Mouse (Mus musculus) v-Abl transformed pro-B cells (cell line): ENCODE data around the gene Efna5.

Experiments
- in situ Hi-C, 2 experiments: fragments of 400-800 bp; cut with MboI; formaldehyde crosslinking; loops; one replicate each; pipeline ENCODE4 v1.15.1; 2025; ENCODE audit not compliant: unreplicated experiment in 2 of 2

Gene Efna5

GRCm38 (mm10) chr17:62802748-62803147 is 78.4 kb downstream of the Efna5 start:
- in situ Hi-C loops: no loop called here

GRCm38 (mm10) chr17:62797272-62797671 is 83.8 kb downstream of the Efna5 start:
- in situ Hi-C loops: no loop called here

- in situ Hi-C loops: loop anchor here in 1 of 2 experiments (10.0 kb wide), 1 partner anchor 85 kb away; no protein-coding TSS in a partner anchor
These were observed 91.5 kb downstream of the Efna5 start for GRCm38 (mm10) chr17:62789291-62790290.

GRCm38 (mm10) chr17:62788783-62789182 is 92.3 kb downstream of the Efna5 start:
- in situ Hi-C loops: loop anchor here in 1 of 2 experiments (10.0 kb wide), 1 partner anchor 86 kb away; no protein-coding TSS in a partner anchor

- in situ Hi-C loops: loop anchor here in 1 of 2 experiments (10.0 kb wide), 1 partner anchor 87 kb away; no protein-coding TSS in a partner anchor
These were observed 93.3 kb downstream of the Efna5 start for GRCm38 (mm10) chr17:62787855-62788254.

- in situ Hi-C loops: loop anchor here in 1 of 2 experiments (10.0 kb wide), 1 partner anchor 88 kb away; no protein-coding TSS in a partner anchor
These were observed 94.6 kb downstream of the Efna5 start for GRCm38 (mm10) chr17:62786602-62786907.

- in situ Hi-C loops: loop anchor here in 1 of 2 experiments (10.0 kb wide), 1 partner anchor 89 kb away; no protein-coding TSS in a partner anchor
These were observed 95.1 kb downstream of the Efna5 start for GRCm38 (mm10) chr17:62785781-62786601.

GRCm38 (mm10) chr17:62784274-62785171 is 96.6 kb downstream of the Efna5 start:
- in situ Hi-C loops: loop anchor here in 1 of 2 experiments (10.0 kb wide), 1 partner anchor 90 kb away; no protein-coding TSS in a partner anchor

- in situ Hi-C loops: loop anchor here in 1 of 2 experiments (10.0 kb wide), 1 partner anchor 91 kb away; no protein-coding TSS in a partner anchor
These were observed 97.4 kb downstream of the Efna5 start for GRCm38 (mm10) chr17:62783524-62784273.

- in situ Hi-C loops: loop anchor here in 1 of 2 experiments (10.0 kb wide), 1 partner anchor 92 kb away; no protein-coding TSS in a partner anchor
These were observed 98.2 kb downstream of the Efna5 start for GRCm38 (mm10) chr17:62782826-62783404.

GRCm38 (mm10) chr17:62781120-62781519 is 100.0 kb downstream of the Efna5 start:
- in situ Hi-C loops: loop anchor here in 1 of 2 experiments (10.0 kb wide), 1 partner anchor 94 kb away; no protein-coding TSS in a partner anchor

GRCm38 (mm10) chr17:62777858-62778564 is 103.1 kb downstream of the Efna5 start:
- in situ Hi-C loops: no loop called here

- in situ Hi-C loops: no loop called here
These were observed 104.4 kb downstream of the Efna5 start for GRCm38 (mm10) chr17:62776710-62777109.

GRCm38 (mm10) chr17:62775976-62776375 is 105.1 kb downstream of the Efna5 start:
- in situ Hi-C loops: no loop called here

GRCm38 (mm10) chr17:62775401-62775800 is 105.7 kb downstream of the Efna5 start:
- in situ Hi-C loops: no loop called here

- in situ Hi-C loops: no loop called here
These were observed 106.4 kb downstream of the Efna5 start for GRCm38 (mm10) chr17:62774749-62775148.

- in situ Hi-C loops: no loop called here
These were observed 114.4 kb downstream of the Efna5 start for GRCm38 (mm10) chr17:62766705-62767104.

GRCm38 (mm10) chr17:62765165-62765564 is 116.0 kb downstream of the Efna5 start:
- in situ Hi-C loops: no loop called here
